Mouse (Mus musculus) embryonic facial prominence, embryonic 13.5 days (tissue): ENCODE results near the gene Acoxl. TPM values are rescaled to one million over a fixed set of nuclear protein-coding genes. Genes with fewer than 3 reads are reported as not detected.
A peak's percentile ranks its signal among the peaks of the same experiment; 100 is the strongest.

ENCODE experiments used
- ATAC-seq: fragments of 200-750 bp; cut with Nextera tagmentation; 2 replicates; pipeline ENCODE4 v1.8.0; 2017; ENCODE audit warnings: low read depth; ENCODE audit not compliant: insufficient number of reproducible peaks, insufficient read depth, low FRiP score, low TSS enrichment
- H3K27ac ChIP-seq: fragments of 300-500 bp; sonication (generic); 2 replicates; pipeline ENCODE4 v1.5.1; 2015; ENCODE audit warnings: moderate library complexity, mild to moderate bottlenecking, inconsistent platforms
- H3K27me3 ChIP-seq: fragments of 300-500 bp; sonication (generic); 2 replicates; pipeline ENCODE4 v1.6.1; 2015; ENCODE audit warnings: mild to moderate bottlenecking, inconsistent platforms
- H3K36me3 ChIP-seq: fragments of 300-500 bp; sonication (generic); 2 replicates; pipeline ENCODE4 v1.6.1; 2015; ENCODE audit warnings: mild to moderate bottlenecking, inconsistent platforms
- H3K4me1 ChIP-seq: fragments of 300-500 bp; sonication (generic); 2 replicates; pipeline ENCODE4 v1.6.1; 2015; ENCODE audit warnings: inconsistent platforms
- H3K4me2 ChIP-seq: fragments of 300-500 bp; sonication (generic); 2 replicates; pipeline ENCODE4 v1.6.1; 2015; ENCODE audit warnings: moderate library complexity, mild to moderate bottlenecking, inconsistent platforms
- H3K4me3 ChIP-seq: fragments of 300-500 bp; sonication (generic); 2 replicates; pipeline ENCODE4 v1.5.1; 2015; ENCODE audit warnings: mild to moderate bottlenecking, inconsistent platforms
- H3K9ac ChIP-seq: fragments of 300-500 bp; sonication (generic); 2 replicates; pipeline ENCODE4 v1.6.1; 2015; ENCODE audit warnings: mild to moderate bottlenecking, inconsistent platforms
- H3K9me3 ChIP-seq: fragments of 300-500 bp; sonication (generic); 2 replicates; pipeline ENCODE4 v1.6.1; 2016; ENCODE audit warnings: inconsistent platforms
- WGBS: fragments of 180-500 bp; shearing (Covaris S2); methylation state at CpG from one replicate; pipeline ENCODE4 v1.1.7; 2015; ENCODE audit warnings: mixed read lengths; 5-methylcytosine and 5-hydroxymethylcytosine counted together
- polyA plus RNA-seq: library from polyadenylated mRNA; unstranded; fragments of >200 nt; fragmentation: Nextera tagmentation; extraction: Ambion mirVana; gene quantifications from 2 replicates; pipeline ENCODE4 v1.2.1, GENCODE M21; 2015

The Acoxl gene
- polyA plus RNA-seq, result not detected in 2 replicates

DNA sequence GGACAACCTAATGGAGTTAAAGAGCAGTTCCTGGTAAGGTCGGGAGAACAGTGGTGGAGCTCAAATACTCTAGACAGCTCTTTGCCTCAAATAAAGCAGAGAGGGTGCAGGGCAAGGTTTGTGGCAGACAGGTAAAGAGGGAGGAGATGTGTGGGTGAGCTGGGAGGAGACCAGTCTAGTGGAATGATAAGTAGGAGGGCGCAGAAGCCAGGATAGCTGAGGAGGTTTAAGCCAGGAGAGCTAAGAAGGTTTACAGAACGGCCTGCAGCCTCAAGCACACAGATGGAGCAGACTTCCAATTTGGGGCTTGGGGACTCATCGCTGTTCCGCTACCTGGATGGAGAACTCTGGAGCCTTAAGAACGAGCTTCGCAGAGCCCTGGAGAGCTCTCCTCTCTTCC, at the start of gene Acoxl:
Gene Acoxl, plus strand, starts transcription at position 301 of the 400 bp plus-strand sequence.
- peaks cover 41% of the 10 kb centered on the region for H3K27me3 ChIP-seq
- no peak for ATAC-seq
- WGBS, result 61% methylated on average over 7 of the region's 7 CpGs

DNA sequence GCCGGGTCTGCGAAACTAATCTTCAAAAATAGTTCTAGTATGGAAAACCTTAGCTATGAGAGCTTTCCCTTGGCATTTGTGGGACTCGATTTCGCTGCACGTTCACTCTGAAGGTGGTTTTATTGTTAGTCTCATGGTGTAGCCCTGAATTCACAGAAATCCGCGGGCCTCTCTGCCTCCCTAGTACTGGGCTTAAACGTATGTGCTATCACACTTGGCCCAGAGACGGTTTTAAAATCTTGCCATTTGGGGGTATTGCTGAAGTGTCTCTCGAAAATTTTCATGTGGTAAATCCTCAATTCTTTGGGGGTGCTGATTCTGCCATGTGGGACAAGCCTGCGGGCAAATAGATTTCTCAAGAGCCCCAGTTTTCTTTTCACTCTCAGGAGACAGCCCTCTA, 49.5 kb upstream of the Acoxl start:
- peak overlapping the region; percentile 70 for H3K27ac ChIP-seq
- no peak for ATAC-seq

More for the DNA sequence above, at the start of gene Acoxl:
- Histone ChIP-seq H3K4me1 (no peaks in the 10 kb centered on the region), H3K36me3 (no peaks in the 10 kb centered on the region), H3K9ac (no peak within 1 kb of the TSS), H3K4me3 (no peak within 1 kb of the TSS), H3K4me2 (no peak within 1 kb of the TSS), H3K9me3 (no peaks in the 10 kb centered on the region), H3K27ac (no peak within 1 kb of the TSS)

DNA sequence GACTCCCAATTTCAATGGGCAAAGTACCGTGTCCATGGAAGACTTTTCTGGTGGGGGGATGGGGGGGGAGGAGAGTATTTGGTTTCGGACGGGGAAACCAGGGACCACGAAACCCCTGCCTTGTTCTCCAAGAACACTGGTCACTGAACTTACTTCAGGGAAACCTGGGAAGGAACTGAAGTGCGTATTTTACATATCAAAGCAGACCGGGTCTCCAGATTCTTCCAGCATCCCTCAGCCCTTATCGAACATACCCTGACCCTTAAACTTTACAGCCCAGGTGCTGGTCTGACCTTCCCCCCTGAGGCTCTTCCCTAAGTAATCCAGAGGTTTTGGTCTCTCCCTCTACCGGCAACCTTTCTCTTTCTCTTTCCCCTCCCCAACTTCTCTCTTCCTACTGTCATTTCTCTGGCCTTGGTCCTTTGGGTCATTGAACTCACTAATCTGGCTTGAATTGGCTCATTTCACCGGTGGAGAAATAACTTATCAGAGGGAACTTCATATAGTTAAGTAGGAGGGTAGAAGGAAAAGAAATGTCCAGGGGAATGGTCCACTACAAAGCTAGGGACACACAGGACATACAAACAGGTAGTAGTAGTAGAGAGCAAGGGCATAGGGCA, 48.9 kb upstream of the Acoxl start:
- Histone ChIP-seq H3K9ac (peak overlapping the region; percentile 83), H3K9me3 (no peaks in the 10 kb centered on the region), H3K4me3 (peak overlapping the region; percentile 74; the same call in 1 of the 2 replicates), H3K27ac (no peak overlapping the region), H3K4me2 (peak overlapping the region; percentile 65), H3K4me1 (peaks cover 20% of the 10 kb centered on the region), H3K27me3 (no peaks in the 10 kb centered on the region), H3K36me3 (no peaks in the 10 kb centered on the region)
- 17% methylated on average over 9 of the region's 9 CpGs for WGBS
- ATAC-seq, result no peak

More for the DNA sequence above, 49.5 kb upstream of the Acoxl start:
- Histone ChIP-seq H3K9me3 (no peaks in the 10 kb centered on the region), H3K4me3 (peak overlapping the region; percentile 74), H3K36me3 (no peaks in the 10 kb centered on the region), H3K9ac (peak overlapping the region; percentile 83), H3K4me2 (peak overlapping the region; percentile 65), H3K27me3 (no peaks in the 10 kb centered on the region), H3K4me1 (peaks cover 20% of the 10 kb centered on the region)
- WGBS, result 4% methylated on average over 11 of the region's 11 CpGs

GRCm38 (mm10) chr2:127791919-127792603, 46.6 kb upstream of the Acoxl start, which contains the start of gene Mtln:
Gene Mtln (minus strand): TSS chr2:127792488.
- H3K9ac ChIP-seq, result peak within 1 kb of the TSS; percentile 80
- WGBS, result 2% methylated on average over 37 of the region's 37 CpGs

DNA sequence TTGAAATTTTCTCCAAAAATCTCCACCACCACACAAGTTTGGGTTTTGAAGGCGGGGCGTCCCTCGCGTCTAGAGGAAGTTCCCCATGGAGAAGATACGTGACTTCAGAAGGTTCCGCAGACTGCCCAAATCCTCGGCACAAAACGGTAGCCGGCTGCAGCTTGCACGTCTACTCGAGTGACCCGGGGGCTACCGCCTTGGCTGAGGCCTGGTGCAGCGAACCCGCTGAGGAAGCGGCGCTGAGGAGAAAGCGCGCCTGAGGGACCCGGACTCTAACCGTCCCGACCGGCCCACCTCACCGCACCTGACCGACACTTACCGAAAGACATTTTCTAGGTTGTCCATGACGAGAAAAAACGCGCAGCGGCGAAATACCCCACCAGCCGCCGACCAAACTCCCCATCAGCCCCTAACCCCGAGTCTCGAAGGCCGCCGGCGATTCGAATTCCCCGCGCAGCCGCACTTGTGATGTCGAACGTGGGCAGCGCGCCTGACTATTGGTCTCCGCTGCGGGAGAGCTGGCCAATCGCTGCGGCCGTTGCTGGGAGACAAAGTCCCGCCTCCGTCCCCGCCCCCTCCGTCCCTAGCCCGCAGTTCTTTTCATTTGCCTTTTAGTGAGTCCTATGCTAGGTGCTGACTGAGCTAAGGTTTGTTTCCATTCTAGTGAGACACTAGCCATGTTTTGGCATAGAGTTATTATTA, 7.1 kb upstream of the Acoxl start, which contains the start of gene Bub1:
Gene Bub1, minus strand, starts transcription at position 465 of the 702 bp plus-strand sequence.
- H3K27me3 ChIP-seq, result no peaks in the 10 kb centered on the region; the same call in none of the 2 replicates
- peak within 1 kb of the TSS; percentile 78 for H3K4me3 ChIP-seq
- no peaks in the 10 kb centered on the region for H3K9me3 ChIP-seq
- under 1% methylated on average over 56 of the region's 56 CpGs for whole genome bisulfite sequencing
- peaks cover 8% of the 10 kb centered on the region for H3K36me3 ChIP-seq
- peak within 1 kb of the TSS; percentile 77 for H3K4me2 ChIP-seq
- H3K27ac ChIP-seq, result 0 out of 2 replicates have a peak within 1 kb of the TSS, but pooled peaks have one; percentile 11
- H3K4me1 ChIP-seq, result peaks cover 14% of the 10 kb centered on the region; the same call in 1 of the 2 replicates
- peak; percentile 93 for ATAC-seq
- H3K9ac ChIP-seq, result peak within 1 kb of the TSS; percentile 74

More at GRCm38 (mm10) chr2:127791919-127792603, 46.6 kb upstream of the Acoxl start, which contains the start of gene Mtln:
- Histone ChIP-seq H3K4me2 (peak within 1 kb of the TSS; percentile 67), H3K4me1 (peaks cover 20% of the 10 kb centered on the region), H3K9me3 (no peaks in the 10 kb centered on the region), H3K4me3 (peak within 1 kb of the TSS; percentile 70), H3K27ac (peak within 1 kb of the TSS; percentile 80), H3K36me3 (no peaks in the 10 kb centered on the region), H3K27me3 (no peaks in the 10 kb centered on the region)
- ATAC-seq, result peak; percentile 95

GRCm38 (mm10) chr2:127832103-127832832, 6.4 kb upstream of the Acoxl start:
- H3K9ac ChIP-seq, result peak overlapping the region; percentile 74
- ATAC-seq, result peak; percentile 52; the same call in 1 of the 2 replicates
- WGBS, result 37% methylated on average over 11 of the region's 11 CpGs

GRCm38 (mm10) chr2:127832833-127833190, 5.9 kb upstream of the Acoxl start:
- no peak overlapping the region for H3K9ac ChIP-seq
- 0 out of 2 replicates have a peak, but pooled peaks cover 4% of the 10 kb centered on the region for H3K36me3 ChIP-seq
- peaks cover 9% of the 10 kb centered on the region for H3K27me3 ChIP-seq
- WGBS, result 17% methylated on average over 2 of the region's 2 CpGs
- ATAC-seq, result no peak
- H3K4me3 ChIP-seq, result no peak overlapping the region
- no peak overlapping the region for H3K4me2 ChIP-seq
- no peak overlapping the region for H3K27ac ChIP-seq
- H3K9me3 ChIP-seq, result no peaks in the 10 kb centered on the region
- peaks cover 14% of the 10 kb centered on the region; the same call in 1 of the 2 replicates for H3K4me1 ChIP-seq

More at GRCm38 (mm10) chr2:127832103-127832832, 6.4 kb upstream of the Acoxl start:
- no peaks in the 10 kb centered on the region for H3K9me3 ChIP-seq
- H3K4me3 ChIP-seq, result peak overlapping the region; percentile 78
- peaks cover 4% of the 10 kb centered on the region for H3K27me3 ChIP-seq
- 0 out of 2 replicates have a peak overlapping the region, but pooled peaks have one; percentile 11 for H3K27ac ChIP-seq
- H3K4me1 ChIP-seq, result peaks cover 14% of the 10 kb centered on the region; the same call in 1 of the 2 replicates
- peaks cover 4% of the 10 kb centered on the region for H3K36me3 ChIP-seq
- peak overlapping the region; percentile 77 for H3K4me2 ChIP-seq

DNA sequence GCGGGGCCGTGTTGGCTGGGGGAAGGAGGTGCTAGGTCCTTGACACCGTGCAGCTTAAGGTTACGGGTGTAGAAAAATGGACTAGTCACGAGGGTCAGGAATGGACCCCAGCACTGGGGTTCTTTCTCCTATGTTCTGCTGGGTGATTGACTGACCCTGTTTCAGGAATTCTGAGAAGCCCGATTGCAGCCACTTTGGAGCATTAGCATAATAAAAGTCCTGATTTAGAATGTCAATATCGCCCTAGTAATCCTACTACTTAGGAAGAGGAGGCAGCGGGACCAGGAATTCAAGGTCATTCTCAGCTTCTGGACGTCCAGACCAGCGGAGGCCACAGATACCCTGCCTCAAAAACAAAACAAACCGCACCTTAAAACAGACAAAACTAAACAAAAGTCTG, 749 bp downstream of the Acoxl start:
- H3K36me3 ChIP-seq, result no peaks in the 10 kb centered on the region
- H3K4me2 ChIP-seq, result no peak overlapping the region
- 21% methylated on average over 11 of the region's 11 CpGs for WGBS
- no peak for ATAC-seq
- no peak overlapping the region for H3K27ac ChIP-seq
- H3K9me3 ChIP-seq, result no peaks in the 10 kb centered on the region
- H3K27me3 ChIP-seq, result peaks cover 41% of the 10 kb centered on the region
- H3K4me3 ChIP-seq, result no peak overlapping the region
- no peaks in the 10 kb centered on the region for H3K4me1 ChIP-seq
- no peak overlapping the region for H3K9ac ChIP-seq

DNA sequence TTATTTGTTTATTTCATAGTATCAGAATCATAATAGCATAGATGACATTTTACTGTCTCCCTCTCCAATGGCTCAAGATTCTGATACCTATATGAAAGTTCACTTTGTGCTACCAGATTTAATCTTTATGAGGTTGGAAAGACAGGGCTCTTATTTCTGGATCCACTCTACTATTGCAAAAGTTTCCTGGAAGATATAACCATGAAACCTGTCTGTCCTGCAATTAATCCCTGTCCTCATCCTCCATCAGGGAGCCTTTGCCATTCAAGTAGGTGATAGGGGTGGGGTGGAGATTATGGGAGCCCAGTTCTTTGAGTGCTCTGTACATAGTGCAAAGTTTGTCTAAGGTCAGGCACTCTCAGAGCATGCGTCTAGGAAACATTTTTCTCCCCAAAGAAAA, 2.7 kb downstream of the Acoxl start:
- Histone ChIP-seq H3K4me2 (no peak overlapping the region), H3K36me3 (no peaks in the 10 kb centered on the region), H3K4me3 (no peak overlapping the region), H3K9me3 (no peaks in the 10 kb centered on the region), H3K27ac (no peak overlapping the region), H3K9ac (no peak overlapping the region), H3K4me1 (no peaks in the 10 kb centered on the region), H3K27me3 (peaks cover 46% of the 10 kb centered on the region)
- ATAC-seq, result no peak
- 81% methylated on average over 1 of the region's 1 CpGs for WGBS

GRCm38 (mm10) chr2:127842421-127842820, 3.7 kb downstream of the Acoxl start:
- Histone ChIP-seq H3K4me1 (no peaks in the 10 kb centered on the region), H3K4me2 (no peak overlapping the region), H3K27me3 (peaks cover 41% of the 10 kb centered on the region), H3K4me3 (no peak overlapping the region), H3K9me3 (no peaks in the 10 kb centered on the region), H3K36me3 (no peaks in the 10 kb centered on the region), H3K9ac (no peak overlapping the region), H3K27ac (no peak overlapping the region)
- WGBS, result 77% methylated on average over 3 of the region's 3 CpGs
- ATAC-seq, result no peak
